Mouse (Mus musculus): ENCODE data around the gene Itsn2. TPM values are rescaled to one million over a fixed set of nuclear protein-coding genes. Genes with fewer than 3 reads are reported as not detected.
"Not testable (repeated sequence)": the region's sequence is repeated elsewhere in the genome, so short reads cannot be mapped to it uniquely, and the experiment has no call there.

Gene Itsn2
- polyA plus RNA-seq (2012) = 0.70 and 0.84 TPM in 2 replicates

- TF ChIP-seq TAL1 (IDR thresholded peaks at IDR 0.05; ENCODE audit: low read length) (no peak), GATA1 (IDR thresholded peaks at IDR 0.05; ENCODE audit: low read length) (no peak)
- Histone ChIP-seq H3K36me3 (ENCODE audit: control insufficient read depth) (peaks cover 6% of the 10 kb centered on the region), H3K9me3 (ENCODE audit: control insufficient read depth, low read length) (no peaks in the 10 kb centered on the region), H3K27me3 (ENCODE audit: control insufficient read depth) (no peaks in the 10 kb centered on the region), H3K4me1 (ENCODE audit: control insufficient read depth) (peaks cover 33% of the 10 kb centered on the region), H3K4me3 (replicated peaks) (peak within 1 kb of the TSS; percentile 93)
Observed at GRCm38 (mm10) chr12:4592541-4593165, at the start of gene Itsn2, which contains the start of gene Gm3625. Gene Itsn2, plus strand, starts transcription at chr12:4592638. Gene Gm3625, minus strand, starts transcription at chr12:4592927.

GRCm38 (mm10) chr12:4544400-4544919 is 48.0 kb upstream of the Itsn2 start:
- Histone ChIP-seq H3K4me3 (replicated peaks) (no peak overlapping the region), H3K4me1 (ENCODE audit: control insufficient read depth) (no peaks in the 10 kb centered on the region), H3K9me3 (ENCODE audit: control insufficient read depth, low read length) (no peaks in the 10 kb centered on the region), H3K27me3 (ENCODE audit: control insufficient read depth) (no peaks in the 10 kb centered on the region), H3K36me3 (ENCODE audit: control insufficient read depth) (no peaks in the 10 kb centered on the region)
- TF ChIP-seq GATA1 (IDR thresholded peaks at IDR 0.05; ENCODE audit: low read length) (no peak), TAL1 (IDR thresholded peaks at IDR 0.05; ENCODE audit: low read length) (no peak)

- no peaks in the 10 kb centered on the region for H3K36me3 ChIP-seq (ENCODE audit: control insufficient read depth)
Observed at GRCm38 (mm10) chr12:4545425-4545824, 47.0 kb upstream of the Itsn2 start.

DNA sequence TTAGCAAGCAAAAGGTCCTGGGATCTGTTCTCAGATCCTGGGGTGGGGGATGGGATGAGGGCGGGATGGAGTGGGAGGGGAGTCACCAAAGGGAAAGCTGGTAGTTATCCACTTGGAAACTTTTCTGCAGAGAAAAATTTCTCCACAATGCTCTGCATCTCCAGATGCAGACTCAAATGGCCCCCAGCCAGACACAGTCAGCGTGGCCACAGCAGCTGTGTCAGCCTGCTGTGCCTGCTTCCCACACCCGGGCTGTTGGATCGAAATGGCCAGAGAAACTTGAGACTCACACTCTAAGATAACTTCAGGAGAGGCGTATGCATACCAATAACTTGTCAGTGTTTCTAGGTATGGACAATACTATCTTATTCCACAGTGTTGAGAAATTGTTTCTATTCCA is 45.9 kb upstream of the Itsn2 start:
- Histone ChIP-seq H3K4me1 (ENCODE audit: control insufficient read depth) (no peaks in the 10 kb centered on the region), H3K4me3 (replicated peaks) (no peak overlapping the region), H3K9me3 (ENCODE audit: control insufficient read depth, low read length) (no peaks in the 10 kb centered on the region), H3K27me3 (ENCODE audit: control insufficient read depth) (no peaks in the 10 kb centered on the region; the same call in 1 of the 2 replicates), H3K36me3 (ENCODE audit: control insufficient read depth) (no peaks in the 10 kb centered on the region)
- TF ChIP-seq TAL1 (IDR thresholded peaks at IDR 0.05; ENCODE audit: low read length) = no peak
- no peak for TF ChIP-seq GATA1 (IDR thresholded peaks at IDR 0.05; ENCODE audit: low read length)

More at GRCm38 (mm10) chr12:4545425-4545824, 47.0 kb upstream of the Itsn2 start:
- Histone ChIP-seq H3K27me3 (ENCODE audit: control insufficient read depth) (no peaks in the 10 kb centered on the region; the same call in 1 of the 2 replicates), H3K9me3 (ENCODE audit: control insufficient read depth, low read length) (no peaks in the 10 kb centered on the region), H3K4me1 (ENCODE audit: control insufficient read depth) (no peaks in the 10 kb centered on the region), H3K4me3 (replicated peaks) (no peak overlapping the region)
- TF ChIP-seq TAL1 (IDR thresholded peaks at IDR 0.05; ENCODE audit: low read length) (no peak), GATA1 (IDR thresholded peaks at IDR 0.05; ENCODE audit: low read length) (no peak)

GRCm38 (mm10) chr12:4547557-4547956 is 44.9 kb upstream of the Itsn2 start:
- Histone ChIP-seq H3K4me3 (replicated peaks) (no peak overlapping the region), H3K27me3 (ENCODE audit: control insufficient read depth) (peaks cover 4% of the 10 kb centered on the region), H3K4me1 (ENCODE audit: control insufficient read depth) (no peaks in the 10 kb centered on the region), H3K9me3 (ENCODE audit: control insufficient read depth, low read length) (no peaks in the 10 kb centered on the region), H3K36me3 (ENCODE audit: control insufficient read depth) (no peaks in the 10 kb centered on the region)
- TF ChIP-seq GATA1 (IDR thresholded peaks at IDR 0.05; ENCODE audit: low read length) = no peak
- no peak for TF ChIP-seq TAL1 (IDR thresholded peaks at IDR 0.05; ENCODE audit: low read length)

DNA sequence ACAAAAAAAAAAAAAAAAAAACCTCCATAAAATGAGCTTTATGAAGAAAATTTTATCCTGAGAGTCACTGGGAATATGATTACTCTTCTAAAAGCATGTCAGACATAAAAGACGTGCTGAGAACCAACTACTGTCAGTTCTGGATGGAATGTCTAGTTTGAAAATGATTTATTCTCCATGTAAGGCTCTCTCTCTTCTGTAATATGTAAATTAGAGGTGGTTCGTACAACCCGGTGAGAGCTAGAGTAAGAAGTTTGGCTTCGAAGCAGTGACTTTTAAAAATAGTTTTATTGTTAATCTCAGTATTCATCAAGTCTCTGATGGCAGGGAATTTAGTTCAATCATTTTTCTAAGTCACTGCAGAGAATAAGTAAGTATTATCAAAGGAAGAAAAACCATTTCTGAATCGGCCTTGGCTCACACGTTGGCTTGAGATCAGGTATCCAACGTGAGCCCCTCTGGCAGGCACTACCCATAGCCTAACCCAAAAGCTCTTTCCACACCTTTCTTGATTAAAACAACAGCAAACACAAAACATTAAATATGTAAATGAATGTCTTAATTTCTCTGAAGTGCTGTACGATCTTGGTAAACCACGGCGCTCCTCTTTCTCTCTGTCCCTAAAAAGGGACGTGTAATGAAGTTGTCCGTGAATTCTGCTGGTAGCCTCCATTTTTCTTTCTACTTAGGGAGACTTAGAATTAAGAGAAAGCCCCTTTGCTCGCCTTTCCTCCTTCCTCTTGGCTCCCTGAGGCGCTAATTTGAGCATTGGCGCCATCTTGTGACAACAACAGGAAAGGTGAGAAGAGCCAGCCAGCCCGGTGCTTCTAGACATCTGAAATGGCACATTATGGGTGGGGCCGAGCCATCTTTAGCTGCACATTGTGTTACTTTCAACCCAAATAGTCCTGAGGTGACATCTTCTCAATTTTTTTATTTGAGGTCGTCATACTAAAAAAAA is 44.1 kb upstream of the Itsn2 start:
- TF ChIP-seq GATA1 (IDR thresholded peaks at IDR 0.05; ENCODE audit: low read length) = no peak
- no peak for TF ChIP-seq TAL1 (IDR thresholded peaks at IDR 0.05; ENCODE audit: low read length)
- Histone ChIP-seq H3K4me3 (replicated peaks) (no peak overlapping the region), H3K9me3 (ENCODE audit: control insufficient read depth, low read length) (no peaks in the 10 kb centered on the region)

GRCm38 (mm10) chr12:4553704-4554103 is 38.7 kb upstream of the Itsn2 start:
- H3K9me3 ChIP-seq (ENCODE audit: control insufficient read depth, low read length); H3K36me3 ChIP-seq (ENCODE audit: control insufficient read depth); H3K4me1 ChIP-seq (ENCODE audit: control insufficient read depth); H3K27me3 ChIP-seq (ENCODE audit: control insufficient read depth); H3K4me3 ChIP-seq (replicated peaks): not testable (repeated sequence)

More for the DNA sequence above, 44.1 kb upstream of the Itsn2 start:
- Histone ChIP-seq H3K4me1 (ENCODE audit: control insufficient read depth) (no peaks in the 10 kb centered on the region), H3K36me3 (ENCODE audit: control insufficient read depth) (no peaks in the 10 kb centered on the region), H3K27me3 (ENCODE audit: control insufficient read depth) (peaks cover 4% of the 10 kb centered on the region)

DNA sequence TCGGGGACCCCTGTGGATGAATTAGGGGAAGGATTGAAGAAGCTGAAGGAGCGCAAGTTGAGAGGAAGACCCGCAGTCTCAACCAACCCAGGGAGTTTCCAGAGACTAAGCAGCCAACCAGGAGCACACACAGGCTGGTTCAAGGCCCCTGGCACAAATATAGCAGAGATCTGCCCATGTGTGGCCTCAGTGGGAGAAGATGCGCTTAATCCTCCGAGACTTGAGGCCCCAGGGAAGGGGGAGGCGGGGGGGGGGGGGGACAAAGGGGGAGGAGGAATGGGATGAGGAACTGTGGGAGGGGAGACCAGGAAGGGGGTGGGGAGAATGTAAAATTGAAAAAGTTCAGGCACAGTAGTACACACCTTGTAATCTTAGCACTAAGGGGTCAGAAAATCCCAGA is 37.0 kb upstream of the Itsn2 start:
- Histone ChIP-seq H3K4me1 (ENCODE audit: control insufficient read depth) (no peaks in the 10 kb centered on the region), H3K9me3 (ENCODE audit: control insufficient read depth, low read length) (no peaks in the 10 kb centered on the region), H3K36me3 (ENCODE audit: control insufficient read depth) (no peaks in the 10 kb centered on the region), H3K4me3 (replicated peaks) (no peak overlapping the region), H3K27me3 (ENCODE audit: control insufficient read depth) (peaks cover 4% of the 10 kb centered on the region; the same call in 1 of the 2 replicates)
- no peak for TF ChIP-seq GATA1 (IDR thresholded peaks at IDR 0.05; ENCODE audit: low read length)
- TF ChIP-seq TAL1 (IDR thresholded peaks at IDR 0.05; ENCODE audit: low read length) = no peak

DNA sequence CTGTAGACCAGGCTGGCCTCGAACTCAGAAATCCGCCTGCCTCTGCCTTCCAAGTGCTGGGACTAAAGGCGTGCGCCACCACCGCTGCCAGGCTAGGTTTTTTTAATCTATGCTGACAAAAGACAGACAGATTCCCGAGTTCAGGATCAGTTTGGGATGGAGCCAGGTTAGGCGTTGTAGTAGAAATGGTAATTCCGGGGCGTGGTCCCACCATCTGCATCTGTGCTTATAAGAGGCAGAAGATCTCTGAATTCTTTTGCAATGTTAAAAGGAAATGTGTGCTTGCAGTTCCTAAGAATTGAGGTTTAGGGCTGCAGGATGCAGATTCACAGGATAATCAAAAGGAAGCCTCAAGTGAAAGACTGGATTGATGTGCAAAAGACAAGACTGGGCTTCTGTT is 35.5 kb upstream of the Itsn2 start:
- Histone ChIP-seq H3K36me3 (ENCODE audit: control insufficient read depth) (no peaks in the 10 kb centered on the region), H3K27me3 (ENCODE audit: control insufficient read depth) (peaks cover 2% of the 10 kb centered on the region; the same call in 1 of the 2 replicates), H3K9me3 (ENCODE audit: control insufficient read depth, low read length) (no peaks in the 10 kb centered on the region; the same call in 1 of the 2 replicates), H3K4me1 (ENCODE audit: control insufficient read depth) (no peaks in the 10 kb centered on the region), H3K4me3 (replicated peaks) (no peak overlapping the region)
- TF ChIP-seq GATA1 (IDR thresholded peaks at IDR 0.05; ENCODE audit: low read length) = no peak
- TF ChIP-seq TAL1 (IDR thresholded peaks at IDR 0.05; ENCODE audit: low read length) = no peak

Data from erythroblast, embryonic 14.5 days (primary cell).